Mouse (Mus musculus): Measurements from ENCODE around the gene Dnal1.

Gene Dnal1

DNA sequence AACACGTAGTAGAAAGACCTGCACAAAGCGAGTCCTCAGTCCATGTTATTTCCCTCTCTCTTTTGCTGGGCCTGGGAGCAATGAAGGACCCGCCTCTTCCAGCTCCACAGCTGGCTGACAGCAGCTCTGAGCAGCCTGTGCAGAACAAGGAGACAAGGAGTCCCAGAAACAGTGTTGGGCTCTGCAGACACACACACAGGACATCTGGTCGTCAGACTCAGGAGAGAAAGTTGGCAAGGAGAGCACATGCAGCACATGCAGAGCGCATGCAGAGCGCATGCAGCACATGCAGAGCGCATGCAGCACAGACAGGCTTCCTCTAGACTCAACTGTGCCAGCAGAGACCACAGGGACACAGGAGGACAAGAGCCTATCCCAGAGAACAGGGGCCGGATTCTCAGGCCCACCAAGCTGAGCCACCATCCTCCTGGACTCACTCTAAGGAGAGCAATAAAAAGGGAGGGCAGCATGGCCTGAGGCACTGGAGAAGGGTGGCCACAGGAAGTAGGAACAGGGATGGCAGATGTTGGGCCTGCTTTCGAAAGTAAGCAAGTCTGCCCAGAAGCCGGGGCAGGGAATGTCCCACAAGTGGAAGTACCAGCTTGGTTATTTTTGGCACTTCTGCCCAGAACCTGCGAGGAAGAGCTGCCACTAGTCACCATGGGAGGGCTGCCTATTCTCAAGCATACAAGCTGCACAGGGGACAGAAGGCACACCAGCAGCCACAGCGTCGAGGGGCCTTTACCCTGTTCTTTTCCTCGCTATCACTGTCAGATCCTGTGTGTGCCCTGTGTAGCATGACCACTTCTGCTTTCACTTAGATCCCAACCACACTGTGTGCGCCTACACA lies 73.8 kb downstream of the Dnal1 start:
- no peak for DNase-seq

DNA sequence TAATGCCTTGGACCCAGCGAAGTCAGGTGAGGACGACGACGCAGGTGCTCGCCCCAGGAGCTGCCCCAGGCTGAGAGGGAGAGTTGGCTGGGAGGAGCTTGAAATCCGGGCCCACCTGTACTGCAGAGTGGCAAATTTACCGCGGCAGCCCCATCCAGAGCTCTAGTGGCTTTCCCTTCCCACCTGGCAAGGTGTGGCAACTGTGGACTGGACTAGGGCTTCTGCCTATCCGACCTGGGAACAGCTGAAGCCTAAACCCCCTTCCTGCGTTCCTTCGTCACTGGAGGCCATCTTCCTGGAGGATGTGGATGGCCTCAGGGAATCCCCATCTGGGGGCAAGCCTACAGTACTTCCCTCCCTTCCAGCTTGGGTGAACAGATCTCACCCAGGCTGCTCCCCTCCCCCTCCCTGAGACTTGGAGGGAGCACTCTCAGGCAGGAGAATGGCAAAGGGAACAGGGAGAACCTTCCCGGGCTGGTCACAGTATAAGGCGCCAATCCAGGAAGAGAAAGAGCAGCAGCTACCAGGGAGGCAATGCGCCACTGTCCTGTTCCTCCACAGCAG lies 74.8 kb downstream of the Dnal1 start:
- DNase-seq = no peak

DNA sequence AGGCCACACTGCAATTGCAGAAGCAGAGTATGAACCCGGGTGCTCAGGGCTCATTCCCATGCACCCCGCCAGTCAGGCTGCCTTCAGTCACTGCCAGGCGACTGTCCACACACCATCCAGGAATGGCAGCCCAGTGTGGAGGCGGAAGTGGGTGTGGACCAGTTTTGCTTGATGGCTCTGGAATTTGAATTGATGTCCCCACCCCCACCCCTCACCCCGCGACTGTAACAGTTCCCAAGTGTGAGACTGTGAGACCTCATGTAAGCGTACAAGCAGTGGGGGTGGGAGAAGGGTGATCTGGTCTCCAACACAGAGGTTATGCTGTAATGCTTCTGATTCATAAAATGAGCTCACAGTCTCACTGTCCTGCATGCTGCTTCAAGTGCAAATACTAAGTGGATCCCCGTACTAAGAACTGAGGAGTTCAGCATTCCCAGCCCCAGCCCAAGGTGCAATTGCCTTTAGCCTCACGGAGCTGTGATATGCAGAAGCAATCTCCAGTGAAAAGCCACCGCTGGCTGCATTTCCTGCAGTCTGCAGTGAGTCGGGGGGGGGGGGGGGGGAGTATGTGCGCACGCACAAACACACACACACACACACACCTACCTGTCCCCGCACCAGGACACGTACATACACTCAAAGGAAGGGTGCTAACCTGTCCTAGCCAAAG lies 76.1 kb downstream of the Dnal1 start:
- DNase-seq = no peak

DNA sequence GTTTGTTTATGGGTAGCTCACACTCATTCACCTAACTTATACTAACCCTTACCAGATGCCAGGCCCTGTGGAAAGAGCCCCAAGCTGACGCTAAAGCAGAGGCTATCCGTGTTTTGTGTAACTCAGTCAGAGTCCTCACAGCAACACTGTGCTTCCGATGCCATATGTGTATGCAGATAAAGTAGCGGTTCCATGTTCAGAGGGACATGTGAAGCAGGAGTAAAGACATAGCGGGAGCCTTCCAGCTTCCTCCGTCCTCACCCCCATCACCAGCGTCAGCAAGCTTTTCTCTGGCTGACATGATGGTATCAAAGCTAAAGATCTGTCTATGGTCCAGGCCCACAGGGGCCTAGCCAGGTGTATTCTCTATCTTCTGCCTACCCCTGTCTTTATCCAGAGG lies 77.0 kb downstream of the Dnal1 start:
- DNase-seq = no peak

DNA sequence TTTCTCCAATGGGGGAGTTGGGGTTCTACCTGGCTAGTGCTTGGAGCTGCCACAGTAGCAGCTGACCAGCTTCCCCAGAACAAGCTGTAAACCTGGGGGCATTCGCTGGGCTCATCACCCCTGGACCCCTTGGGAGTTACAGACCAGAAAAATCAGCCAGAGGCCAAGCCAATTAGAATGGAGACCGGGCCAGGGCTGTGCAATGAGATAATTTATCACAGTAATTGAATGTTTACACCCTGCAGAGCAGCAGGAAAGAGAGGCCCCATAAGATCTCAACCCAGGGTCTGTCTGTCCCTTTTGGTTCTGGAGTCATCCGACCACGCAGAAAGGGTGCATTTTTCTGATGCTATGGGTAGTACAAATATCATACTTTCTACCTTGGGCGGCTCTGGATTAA lies 77.6 kb downstream of the Dnal1 start:
- DNase-seq = no peak

DNA sequence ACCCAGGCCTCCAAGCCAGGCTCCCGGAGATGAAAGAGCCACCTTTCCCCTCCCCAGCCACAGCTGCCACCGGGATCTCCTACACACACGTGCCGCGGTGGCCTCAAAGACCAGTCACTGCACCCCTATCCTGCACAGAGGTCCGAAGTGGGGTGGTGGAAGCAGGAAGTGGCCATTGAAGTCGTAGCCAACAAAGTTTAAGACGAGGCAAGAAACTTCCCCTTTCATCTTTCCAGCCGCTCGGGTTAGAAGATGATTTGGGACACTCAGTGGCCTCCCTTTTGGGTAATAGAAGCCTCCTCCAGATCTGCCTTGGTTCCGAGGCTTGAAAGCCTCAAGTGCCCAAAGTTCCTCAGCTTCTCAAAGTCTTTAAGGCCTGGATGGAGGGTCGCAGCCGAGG lies 78.1 kb downstream of the Dnal1 start:
- DNase-seq = no peak

DNA sequence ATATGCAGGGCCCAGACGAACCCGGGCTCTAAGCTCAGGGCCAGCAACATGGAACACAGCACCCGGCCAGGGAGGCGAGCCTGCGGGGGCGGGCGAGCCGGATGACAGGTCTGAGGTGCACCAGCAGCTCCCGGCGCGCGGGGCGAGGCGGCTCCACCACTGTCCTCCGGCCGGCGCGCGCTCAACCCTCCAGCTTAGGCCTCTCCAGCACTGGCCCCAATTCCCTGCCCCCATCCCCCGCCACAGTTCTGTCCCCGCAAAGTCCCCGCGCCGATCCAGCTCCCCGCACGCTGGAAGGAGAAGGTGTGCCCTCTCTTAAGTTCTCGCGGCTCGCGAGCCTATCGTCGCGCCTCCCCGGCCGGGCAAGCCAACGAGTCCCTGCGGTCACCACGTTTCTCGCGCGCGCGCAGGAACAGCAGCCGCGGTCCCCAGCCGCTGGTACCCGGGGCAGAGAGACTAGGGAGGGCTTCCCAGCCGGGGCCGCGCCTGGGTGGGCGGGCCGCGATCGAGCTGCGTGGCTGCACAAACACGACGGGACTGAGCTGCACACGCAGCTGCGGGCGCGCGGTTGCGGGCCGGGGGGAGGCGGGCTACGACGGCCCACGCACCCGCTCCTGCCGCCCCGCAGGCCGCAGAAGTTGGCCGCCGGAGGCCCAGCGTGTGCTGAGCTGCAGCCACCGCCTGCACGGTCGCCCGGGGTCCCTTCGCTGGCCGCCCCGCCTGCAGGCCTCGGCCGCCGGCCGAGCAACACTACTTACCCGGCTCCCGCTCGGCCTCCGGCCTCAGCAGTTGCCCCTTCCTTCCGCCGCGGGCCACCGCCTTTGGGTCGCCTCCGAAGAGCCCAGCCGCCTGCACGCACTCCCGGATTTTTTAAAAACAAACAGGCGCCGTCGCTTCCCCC lies 78.8 kb downstream of the Dnal1 start:
- DNase-seq = peak; percentile 37

DNA sequence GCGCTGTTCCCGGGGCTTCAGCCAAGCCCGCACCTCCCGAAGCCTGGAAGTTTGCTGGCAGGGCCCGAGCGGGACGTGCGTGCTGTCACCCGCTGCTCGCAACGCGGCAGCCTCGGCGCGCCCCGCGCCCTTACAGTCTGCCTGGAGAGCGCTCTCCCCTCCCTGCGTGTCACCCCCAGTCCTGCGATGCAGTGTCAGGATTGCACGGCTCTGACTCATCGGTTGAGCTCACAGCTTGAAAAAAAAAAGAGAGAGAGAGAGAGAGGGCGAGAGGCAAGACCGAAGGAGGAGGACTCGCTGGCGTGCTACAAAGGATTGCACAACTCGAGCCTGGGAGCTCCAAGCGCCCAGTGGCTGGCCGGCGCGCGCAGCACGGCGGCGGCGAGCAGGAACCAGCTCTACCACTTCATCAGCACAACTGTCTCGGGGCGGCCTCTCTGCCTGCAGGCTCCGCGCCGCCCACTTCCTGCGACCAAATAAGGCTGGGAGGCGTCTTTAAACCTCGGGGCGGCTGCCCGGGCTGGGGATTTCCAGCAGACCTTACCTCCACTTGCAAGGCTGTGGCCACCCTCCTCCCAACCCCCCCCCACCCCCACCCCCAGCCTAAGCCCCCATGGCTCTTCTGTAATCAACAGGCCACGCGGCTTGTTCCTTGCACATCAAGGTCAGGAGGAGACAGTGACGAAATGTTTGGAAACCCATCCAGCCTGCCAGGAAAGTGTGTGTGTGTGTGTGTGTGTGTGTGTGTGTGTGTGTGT lies 79.7 kb downstream of the Dnal1 start:
- DNase-seq = peak; percentile 96

DNA sequence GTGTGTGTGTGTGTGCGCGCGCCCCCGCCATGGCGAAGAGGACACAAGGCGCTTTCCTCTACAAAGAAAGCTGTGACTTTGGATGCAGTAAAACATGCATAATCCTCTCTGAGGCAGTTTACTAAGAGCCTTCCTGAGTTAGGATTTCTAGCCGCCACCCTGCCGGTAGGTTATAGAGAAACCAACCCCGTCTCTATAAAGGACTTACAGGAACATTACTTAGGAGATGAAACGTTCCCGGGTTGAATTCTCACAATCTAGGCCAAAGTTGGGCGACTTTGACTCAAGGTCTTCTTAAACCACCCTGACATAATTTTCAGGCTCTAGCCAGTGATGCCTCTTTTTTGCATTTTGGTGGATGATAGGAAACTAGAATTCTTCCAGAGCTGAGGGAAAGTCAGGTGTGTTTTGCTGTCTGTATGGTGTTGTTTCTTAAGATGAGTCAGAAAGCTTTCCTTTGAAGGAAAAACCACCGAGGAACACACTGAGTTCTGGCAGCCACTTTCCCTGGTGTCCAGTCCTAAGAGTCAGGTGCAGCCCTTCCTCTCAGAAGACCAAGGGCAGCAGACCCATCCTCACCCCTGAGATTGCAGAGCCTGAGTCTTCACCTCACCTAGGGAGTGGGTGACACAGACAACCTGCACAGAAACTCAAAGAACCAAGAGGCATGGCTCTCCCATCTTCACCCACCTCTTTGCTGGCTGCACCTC lies 80.4 kb downstream of the Dnal1 start:
- no peak for DNase-seq

DNA sequence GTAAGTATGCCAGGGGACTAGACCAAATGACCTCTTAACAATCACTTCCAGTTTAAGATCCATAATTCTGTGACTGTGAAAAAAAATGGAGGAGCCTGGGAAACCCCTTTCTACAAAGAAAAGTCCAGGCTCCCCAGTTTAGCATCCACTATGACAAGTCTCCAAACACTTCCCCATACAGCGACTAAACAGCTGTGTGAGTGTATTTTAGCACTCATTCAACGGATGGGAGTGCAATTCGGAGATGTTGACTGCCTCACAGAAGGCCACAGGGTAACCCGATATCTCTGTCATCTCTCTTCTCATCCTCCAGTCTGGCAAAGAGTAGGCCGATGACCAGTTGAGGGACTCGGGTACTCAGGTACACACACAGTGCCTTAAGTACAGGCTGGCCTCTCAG lies 81.0 kb downstream of the Dnal1 start:
- DNase-seq = no peak

Measured in kidney, adult 11 months (tissue).